8 mouse cellular contexts compared by ENCODE assay signal in genomic region chr2:166699552-166699951, GRCm38 (mm10).
"Had no signal": no experiment of that assay in that cellular context is flagged by ENCODE, and none has a peak within 500 bp of the region (broad histone marks: within the 10 kb centered on the region; RNA-seq: fewer than 3 reads in every experiment).

No protein-coding gene starts in this region.

- DNase-seq: kidney, postnatal 25 days; layer of hippocampus, adult 9-11 months; layer of hippocampus, postnatal 36 days; lung, embryonic 14.5 days; lung, postnatal 10 days; midbrain, embryonic 14.5 days; thymus, adult 18-20 months; thymus, postnatal 14 days had no signal
